Mouse (Mus musculus) heart, adult 2 months (tissue): ENCODE results near the gene Cep72. TPM values are rescaled to one million over a fixed set of nuclear protein-coding genes. Genes with fewer than 3 reads are reported as not detected.
A peak's percentile ranks its signal among the peaks of the same experiment; 100 is the strongest.

Experiments used
- DNase-seq, 2 experiments: peaks; one replicate each; pipeline ENCODE4 v3.0.0; 2021
- H3K27ac ChIP-seq: fragments of 200-600 bp; 2 replicates; pipeline ENCODE4 v1.8.1; 2022
- H3K27me3 ChIP-seq: fragments of 200-500 bp; 2 replicates; pipeline ENCODE4 v1.6.1; 2012; ENCODE audit warnings: mild to moderate bottlenecking, low read length, inconsistent platforms, mixed read lengths; ENCODE audit not compliant: control insufficient read depth, insufficient read depth
- H3K36me3 ChIP-seq: fragments of 200-500 bp; 2 replicates; pipeline ENCODE4 v1.6.1; 2012; ENCODE audit warnings: low read length, inconsistent platforms; ENCODE audit not compliant: control insufficient read depth, insufficient read depth
- H3K4me1 ChIP-seq: fragments of 200-500 bp; 2 replicates; pipeline ENCODE4 v1.6.1; 2011; ENCODE audit warnings: low read length; ENCODE audit not compliant: control insufficient read depth, insufficient read depth
- H3K4me3 ChIP-seq: fragments of 200-600 bp; 2 replicates; pipeline ENCODE4 v1.8.1; 2022
- H3K79me2 ChIP-seq: fragments of 200-500 bp; replicated peaks from 2 replicates; pipeline ENCODE4 v1.6.1; 2012; ENCODE audit warnings: mild to moderate bottlenecking, inconsistent platforms, low read length, moderate library complexity, mixed read lengths; ENCODE audit not compliant: control insufficient read depth, insufficient read depth
- H3K9ac ChIP-seq: fragments of 200-500 bp; 2 replicates; pipeline ENCODE4 v1.6.1; 2012; ENCODE audit warnings: low read depth, mild to moderate bottlenecking, control low read depth, inconsistent platforms, low read length, mixed read lengths
- CTCF ChIP-seq: fragments of 200-600 bp; IDR thresholded peaks from 2 replicates; pipeline ENCODE4 v1.8.1; 2022; ENCODE audit warnings: antibody characterized with exemption, mild to moderate bottlenecking, moderate library complexity
- EP300 ChIP-seq: fragments of 200-500 bp; IDR thresholded peaks from 2 replicates; pipeline ENCODE4 v1.6.1; 2011; ENCODE audit warnings: low read depth, low read length, control low read depth; ENCODE audit not compliant: insufficient read depth
- POLR2A ChIP-seq: fragments of 200-500 bp; IDR thresholded peaks from 2 replicates; pipeline ENCODE4 v1.6.1; 2011; ENCODE audit warnings: mild to moderate bottlenecking, low read depth, low read length, control low read depth; ENCODE audit not compliant: insufficient read depth
- WGBS: fragments of 180-500 bp; shearing (Covaris S2); methylation state at CpG from one replicate; pipeline ENCODE4 v1.1.7; 2018; 5-methylcytosine and 5-hydroxymethylcytosine counted together
- intact Hi-C: fragments of 180-260 bp; cut with DNase I; formaldehyde crosslinking; loops from one replicate; pipeline ENCODE4 v1.15.1; 2025
- long read RNA-seq: library from polyadenylated mRNA; stranded (forward); transcript quantifications from one replicate; pipeline ENCODE4 v2.0.0, GENCODE M21; 2021
- polyA plus RNA-seq: library from polyadenylated mRNA; depleted of rRNA; stranded (reverse); fragments of >200 nt; gene quantifications from 2 replicates; pipeline ENCODE4 v1.2.3, GENCODE M21; 2012; rRNA removed
- total RNA-seq, 2 experiments: library from RNA; stranded (reverse); gene quantifications; 2 replicates each; pipeline ENCODE4 v1.2.3; 2021

The Cep72 gene
- total RNA-seq, result under 1 TPM; 0.34 TPM
- polyA plus RNA-seq, result 0.68 and 1.2 TPM in 2 replicates
- long read RNA-seq, partial matches to known transcripts, result 0 of 1 reads
- long read RNA-seq, other reads (novel, unspliced or antisense), result 1 of 1 reads

- 0 out of 2 replicates have a peak, but pooled peaks have one; percentile 11 for TF ChIP-seq EP300
- no peak for TF ChIP-seq CTCF
- TF ChIP-seq POLR2A, result peak; percentile 77
- WGBS, result 2% methylated on average over 48 of the region's 48 CpGs
- peak within 1 kb of the TSS; percentile 93 for H3K9ac ChIP-seq
- peak; percentile 91 to 94 for DNase-seq
- H3K79me2 ChIP-seq, result no peaks in the 10 kb centered on the region
- no peaks in the 10 kb centered on the region for H3K36me3 ChIP-seq
- H3K27ac ChIP-seq, result peak within 1 kb of the TSS; percentile 92
- H3K4me3 ChIP-seq, result peak within 1 kb of the TSS; percentile 97
- no peaks in the 10 kb centered on the region for H3K4me1 ChIP-seq
- H3K27me3 ChIP-seq, result no peaks in the 10 kb centered on the region
- intact Hi-C loops, result loop anchor here (1.0 to 5.0 kb wide), 2 partner anchors 52 to 459 kb away; partner anchors contain the start of genes Clptm1l and Tppp
Observed at GRCm38 (mm10) chr13:74061613-74062377, at the start of gene Cep72. Cep72 (minus strand) TSS chr13:74062299.

- intact Hi-C loops, result no loop called here
- Histone ChIP-seq H3K27ac (no peak overlapping the region), H3K4me1 (peaks cover 2% of the 10 kb centered on the region; the same call in 1 of the 2 replicates), H3K79me2 (no peaks in the 10 kb centered on the region), H3K9ac (no peak overlapping the region), H3K4me3 (no peak overlapping the region), H3K27me3 (no peaks in the 10 kb centered on the region), H3K36me3 (no peaks in the 10 kb centered on the region)
- DNase-seq, result no peak
- TF ChIP-seq EP300 (no peak), CTCF (no peak), POLR2A (no peak)
- WGBS, result 67% methylated on average over 2 of the region's 2 CpGs
Observed at GRCm38 (mm10) chr13:74107410-74107809, 45.3 kb upstream of the Cep72 start.

- intact Hi-C loops, result no loop called here
- 67% methylated on average over 7 of the region's 7 CpGs for WGBS
- Histone ChIP-seq H3K27ac (no peak overlapping the region), H3K4me3 (no peak overlapping the region), H3K79me2 (no peaks in the 10 kb centered on the region), H3K4me1 (peaks cover 2% of the 10 kb centered on the region; the same call in 1 of the 2 replicates), H3K36me3 (no peaks in the 10 kb centered on the region), H3K9ac (no peak overlapping the region), H3K27me3 (no peaks in the 10 kb centered on the region)
- no peak for TF ChIP-seq POLR2A
- no peak for TF ChIP-seq EP300
- no peak for TF ChIP-seq CTCF
- peak in 1 of 2 experiments; percentile 12 for DNase-seq
Observed at GRCm38 (mm10) chr13:74104417-74104816, 42.3 kb upstream of the Cep72 start.

- H3K4me1 ChIP-seq, result peaks cover 5% of the 10 kb centered on the region; the same call in 1 of the 2 replicates
- no peaks in the 10 kb centered on the region for H3K36me3 ChIP-seq
- H3K27me3 ChIP-seq, result no peaks in the 10 kb centered on the region
- no peaks in the 10 kb centered on the region for H3K79me2 ChIP-seq
- no peak overlapping the region for H3K4me3 ChIP-seq
- TF ChIP-seq POLR2A, result no peak
- TF ChIP-seq CTCF, result no peak
- no peak for TF ChIP-seq EP300
- intact Hi-C loops, result no loop called here
- 74% methylated on average over 4 of the region's 4 CpGs for WGBS
- DNase-seq, result peak in 1 of 2 experiments; percentile 16
- H3K27ac ChIP-seq, result no peak overlapping the region
- H3K9ac ChIP-seq, result no peak overlapping the region
Observed at GRCm38 (mm10) chr13:74102831-74103582, 40.9 kb upstream of the Cep72 start.

GRCm38 (mm10) chr13:74102108-74102830 lies 40.2 kb upstream of the Cep72 start:
- TF ChIP-seq CTCF (no peak), POLR2A (no peak), EP300 (no peak)
- Histone ChIP-seq H3K4me1 (peaks cover 5% of the 10 kb centered on the region; the same call in 1 of the 2 replicates), H3K36me3 (no peaks in the 10 kb centered on the region), H3K27ac (no peak overlapping the region), H3K79me2 (no peaks in the 10 kb centered on the region), H3K27me3 (no peaks in the 10 kb centered on the region), H3K4me3 (no peak overlapping the region), H3K9ac (no peak overlapping the region)
- WGBS, result 67% methylated on average over 8 of the region's 8 CpGs
- peak in 1 of 2 experiments; percentile 15 for DNase-seq
- intact Hi-C loops, result no loop called here
